In the genomic region with DNA sequence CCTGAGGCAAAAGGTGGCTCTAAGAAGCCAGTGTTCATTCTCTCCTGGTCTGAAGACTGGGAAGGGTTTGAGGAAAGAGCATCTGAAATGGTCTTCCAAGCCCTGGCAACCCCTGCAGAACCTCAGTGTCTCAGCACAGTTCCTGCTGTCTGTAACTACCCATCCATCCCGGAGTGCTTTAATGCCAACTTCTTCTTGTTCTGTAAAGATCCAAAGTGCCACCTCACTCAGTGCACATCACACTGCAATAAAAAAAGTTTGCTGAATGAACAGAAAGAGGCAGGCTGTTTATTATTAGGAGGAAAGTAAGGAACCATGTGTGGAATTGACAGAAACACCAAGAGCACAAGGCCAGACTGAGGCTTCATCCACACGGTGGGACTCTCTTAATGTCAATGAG, we compare ENCODE assay signal across 22 mouse cellular contexts. TPM values are rescaled to one million over a fixed set of nuclear protein-coding genes. Genes with fewer than 3 reads are reported as not detected.
DNase-seq lines count a peak whose midpoint lies in the region; ATAC-seq and TF ChIP-seq lines count a peak whose summit lies in the region.
"Had no signal": no experiment of that assay in that cellular context is flagged by ENCODE, and none has a peak within 500 bp of the region (broad histone marks: within the 10 kb centered on the region; RNA-seq: fewer than 3 reads in every experiment).

No protein-coding gene starts in this region.

- H3K27me3 ChIP-seq in liver, embryonic 13.5 days: no peaks in the 10 kb centered on the region
- no peaks in the 10 kb centered on the region for H3K27me3 ChIP-seq in liver, postnatal 0 days (ENCODE audit: insufficient read depth, low read length)
- H3K27me3 ChIP-seq in MEL (ENCODE audit: control insufficient read depth in 1 of 2, insufficient read depth in 2 of 2, low read length in 2 of 2): no peaks in the 10 kb centered on the region
- H3K27me3 ChIP-seq: embryonic facial prominence, embryonic 12.5 days; forebrain, embryonic 13.5 days; forebrain, embryonic 15.5 days had no signal

- TF ChIP-seq POLR2A in MEL (IDR thresholded peaks at IDR 0.05; ENCODE audit: control insufficient read depth in 1 of 2, insufficient read depth in 1 of 2, low read depth in 1 of 2, low read length in 2 of 2, poor library complexity in 1 of 2): no peak; a peak in 1 of 4 replicates

- H3K9me3 ChIP-seq in liver, embryonic 13.5 days (replicated peaks): no peaks in the 10 kb centered on the region
- H3K9me3 ChIP-seq in liver, postnatal 0 days (ENCODE audit: low read length): no peaks in the 10 kb centered on the region
- H3K9me3 ChIP-seq in MEL (replicated peaks; ENCODE audit: insufficient read depth, low read length): no peaks in the 10 kb centered on the region
- H3K9me3 ChIP-seq: embryonic facial prominence, embryonic 10.5 days; embryonic facial prominence, embryonic 12.5 days; forebrain, embryonic 13.5 days; forebrain, embryonic 15.5 days; G1E had no signal

- TF ChIP-seq RAD21 in MEL (IDR thresholded peaks at IDR 0.05; ENCODE audit: low read depth, low read length): no peak

- no peak for ATAC-seq in liver, embryonic 13.5 days (ENCODE audit: low read depth)
- ATAC-seq in liver, postnatal 0 days: no peak
- ATAC-seq: CD4-positive, CD25-positive, alpha-beta regulatory T cell, adult 4 months; forebrain, embryonic 13.5 days; forebrain, embryonic 15.5 days; forebrain, postnatal 0 days had no signal

- H3K79me2 ChIP-seq in MEL (ENCODE audit: control insufficient read depth, insufficient read depth, low read length, poor library complexity): peaks cover 49% of the 10 kb centered on the region

- 81% methylated on average over 2 of the region's 2 CpGs for WGBS in liver, embryonic 13.5 days (ENCODE audit: insufficient replicate concordance)
- WGBS in liver, postnatal 0 days (ENCODE audit: insufficient replicate concordance): 79% methylated on average over 2 of the region's 2 CpGs

- peaks cover 49% of the 10 kb centered on the region for H3K36me3 ChIP-seq in liver, embryonic 13.5 days
- peaks cover 11% of the 10 kb centered on the region for H3K36me3 ChIP-seq in liver, postnatal 0 days (replicated peaks; ENCODE audit: insufficient read depth, low read length)
- H3K36me3 ChIP-seq in MEL (ENCODE audit: control insufficient read depth in 1 of 2, insufficient read depth in 2 of 2, low read length in 2 of 2): peaks cover 16 to 17% of the 10 kb centered on the region in 2 experiments

- peak overlapping the region; percentile 29; the same call in 1 of the 2 replicates for H3K9ac ChIP-seq in liver, embryonic 13.5 days
- no peak overlapping the region for H3K9ac ChIP-seq in liver, postnatal 0 days (replicated peaks)
- no peak overlapping the region for H3K9ac ChIP-seq in MEL (ENCODE audit: control insufficient read depth, low read depth, low read length, poor library complexity, severe bottlenecking)
- H3K9ac ChIP-seq: embryonic facial prominence, embryonic 12.5 days; forebrain, embryonic 13.5 days; forebrain, embryonic 15.5 days; forebrain, postnatal 0 days had no signal

- no peak overlapping the region for H3K4me3 ChIP-seq in liver, embryonic 13.5 days (replicated peaks)
- H3K4me3 ChIP-seq in liver, postnatal 0 days (ENCODE audit: low read depth, low read length): no peak overlapping the region
- H3K4me3 ChIP-seq in MEL (ENCODE audit: control insufficient read depth in 1 of 2, insufficient read depth in 1 of 2, low read depth in 2 of 2, low read length in 2 of 2): no peak overlapping the region
- H3K4me3 ChIP-seq: embryonic facial prominence, embryonic 10.5 days; embryonic facial prominence, embryonic 12.5 days; forebrain, embryonic 13.5 days; forebrain, embryonic 15.5 days had no signal

- no peak for TF ChIP-seq EP300 in liver, postnatal 0 days (IDR thresholded peaks at IDR 0.05; ENCODE audit: low read depth)
- TF ChIP-seq EP300 in MEL (IDR thresholded peaks at IDR 0.05; ENCODE audit: low read depth in 1 of 2, low read length in 2 of 2): no peak

- H3K4me2 ChIP-seq in liver, embryonic 13.5 days: 0 out of 2 replicates have a peak overlapping the region, but pooled peaks have one; percentile 2
- no peak overlapping the region for H3K4me2 ChIP-seq in liver, postnatal 0 days (ENCODE audit: low read depth, low read length)
- H3K4me2 ChIP-seq: embryonic facial prominence, embryonic 12.5 days; forebrain, embryonic 13.5 days; forebrain, embryonic 15.5 days had no signal

- no peak for TF ChIP-seq CTCF in liver, postnatal 0 days (IDR thresholded peaks at IDR 0.05; ENCODE audit: low read depth)
- no peak for TF ChIP-seq CTCF in MEL (IDR thresholded peaks at IDR 0.05 in 2 of 3, conservative IDR thresholded peaks at IDR 0.05 in 1 of 3; ENCODE audit: control insufficient read depth in 1 of 3, insufficient read depth in 1 of 3, low read depth in 2 of 3, low read length in 3 of 3, poor library complexity in 1 of 3, severe bottlenecking in 1 of 3)

- no peak overlapping the region for H3K27ac ChIP-seq in liver, embryonic 13.5 days
- no peak overlapping the region for H3K27ac ChIP-seq in liver, postnatal 0 days (ENCODE audit: low read depth)
- H3K27ac ChIP-seq in MEL (ENCODE audit: control insufficient read depth, low read depth, low read length): no peak overlapping the region
- H3K27ac ChIP-seq: embryonic facial prominence, embryonic 10.5 days; embryonic facial prominence, embryonic 12.5 days; forebrain, embryonic 13.5 days; forebrain, embryonic 15.5 days had no signal

- peak; percentile 63 for DNase-seq in heart, adult 11 months
- DNase-seq in heart, postnatal 36 days: no peak
- no peak for DNase-seq in liver, embryonic 13.5 days
- DNase-seq in liver, postnatal 0 days: no peak
- no peak for DNase-seq in MEL (ENCODE audit: low read depth, low spot score)
- no peak for DNase-seq in adrenal gland, postnatal 25 days
- DNase-seq: adrenal gland, adult 2 months; adrenal gland, postnatal 10 days; adrenal gland, postnatal 36 days; B cell, adult 2 months; cerebellum, adult 11-12 months; cerebellum, adult 2 months; cerebellum, adult 9-10 months; cerebellum, postnatal 10 days; cerebellum, postnatal 25 days; forebrain, postnatal 0 days had no signal

- intact Hi-C loops in heart, postnatal 36 days (cut with DNase I): no loop called here

- peaks cover 48% of the 10 kb centered on the region for H3K4me1 ChIP-seq in liver, embryonic 13.5 days (replicated peaks)
- peaks cover 22% of the 10 kb centered on the region for H3K4me1 ChIP-seq in liver, postnatal 0 days (ENCODE audit: insufficient read depth)
- H3K4me1 ChIP-seq in MEL (ENCODE audit: control insufficient read depth in 1 of 2, insufficient read depth in 2 of 2, low read length in 2 of 2): peaks cover 0 to 7% of the 10 kb centered on the region in 2 experiments; a peak in 2 of 4 replicates

TF ChIP-seq in MEL, 35 proteins besides CTCF, POLR2A, EP300 and RAD21 (continues in another document):
- TF ChIP-seq GABPA (IDR thresholded peaks at IDR 0.05; ENCODE audit: low read depth, low read length) (no peak), POLR2AphosphoS2 (IDR thresholded peaks at IDR 0.05; ENCODE audit: low read length) (peak; percentile 58; the same call in 1 of the 2 replicates), SMC3 (IDR thresholded peaks at IDR 0.05; ENCODE audit: low read depth, low read length) (no peak), UBTF (IDR thresholded peaks at IDR 0.05; ENCODE audit: borderline replicate concordance, insufficient read depth, low read depth, low read length) (no peak), RCOR1 (IDR thresholded peaks at IDR 0.05; ENCODE audit: low read depth, low read length) (no peak)

RNA-seq across cellular contexts. Expression of a gene that starts 2.6 kb away (rescaled TPM):
- total RNA-seq in heart, postnatal 36 days (2021): 10 to 100 TPM; 14.6 to 15.4 TPM
- polyA plus RNA-seq in liver, embryonic 13.5 days (2015; fragmentation: Nextera tagmentation; extraction: Ambion mirVana): 24.0 and 24.2 TPM in 2 replicates
- polyA plus RNA-seq in liver, postnatal 0 days (2015; fragmentation: Nextera tagmentation; extraction: Ambion mirVana): 10.7 and 11.3 TPM in 2 replicates
- total RNA-seq in MEL (2012; rRNA removed): 43.5 and 54.8 TPM in 2 replicates
- 10 to 100 TPM in 1 of 2 experiments, not detected in 1; 38.5 TPM for polyA plus RNA-seq in MEL (2012; ENCODE audit: insufficient read depth in 1 of 2, insufficient read length in 2 of 2, low read depth in 1 of 2, low replicate concordance in 2 of 2, missing spikeins in 1 of 2)
- total RNA-seq in adrenal gland, postnatal 25 days (2021): 16.5 TPM in 2 replicates

RNA-seq across cellular contexts. Expression of a gene that starts 2.8 kb away (rescaled TPM):
- 10 to 100 TPM; 28.0 to 28.1 TPM for total RNA-seq in heart, postnatal 36 days (2021)
- polyA plus RNA-seq in liver, embryonic 13.5 days (2015; fragmentation: Nextera tagmentation; extraction: Ambion mirVana): 12.2 and 14.3 TPM in 2 replicates
- 6.9 and 8.1 TPM in 2 replicates for polyA plus RNA-seq in liver, postnatal 0 days (2015; fragmentation: Nextera tagmentation; extraction: Ambion mirVana)
- 17.0 and 22.3 TPM in 2 replicates for total RNA-seq in MEL (2012; rRNA removed)
- 10 to 100 TPM in 1 of 2 experiments, not detected in 1; 23.7 TPM for polyA plus RNA-seq in MEL (2012; ENCODE audit: insufficient read depth in 1 of 2, insufficient read length in 2 of 2, low read depth in 1 of 2, low replicate concordance in 2 of 2, missing spikeins in 1 of 2)
- total RNA-seq in adrenal gland, postnatal 25 days (2021): 34.5 and 42.4 TPM in 2 replicates

RNA-seq across cellular contexts. Expression of a gene that starts 45.0 kb away (rescaled TPM):
- total RNA-seq in heart, postnatal 36 days (2021): 10 to 100 TPM; 10.8 to 12.8 TPM
- polyA plus RNA-seq in liver, embryonic 13.5 days (2015; fragmentation: Nextera tagmentation; extraction: Ambion mirVana): 4.6 and 5.5 TPM in 2 replicates
- 6.3 and 6.7 TPM in 2 replicates for polyA plus RNA-seq in liver, postnatal 0 days (2015; fragmentation: Nextera tagmentation; extraction: Ambion mirVana)
- total RNA-seq in MEL (2012; rRNA removed): 12.6 and 15.3 TPM in 2 replicates
- polyA plus RNA-seq in MEL (2012; ENCODE audit: insufficient read depth in 1 of 2, insufficient read length in 2 of 2, low read depth in 1 of 2, low replicate concordance in 2 of 2, missing spikeins in 1 of 2): 10 to 100 TPM in 1 of 2 experiments, not detected in 1; 15.5 TPM
- total RNA-seq in adrenal gland, postnatal 25 days (2021): 16.3 and 22.0 TPM in 2 replicates

RNA-seq across cellular contexts. Expression of a gene that starts 45.0 kb away (rescaled TPM):
- total RNA-seq in heart, postnatal 36 days (2021): 10 to 100 TPM; 53.8 to 55.3 TPM
- 173 and 175 TPM in 2 replicates for polyA plus RNA-seq in liver, embryonic 13.5 days (2015; fragmentation: Nextera tagmentation; extraction: Ambion mirVana)
- 67.8 and 69.6 TPM in 2 replicates for polyA plus RNA-seq in liver, postnatal 0 days (2015; fragmentation: Nextera tagmentation; extraction: Ambion mirVana)
- 235 and 259 TPM in 2 replicates for total RNA-seq in MEL (2012; rRNA removed)
- 100 to 1,000 TPM in 1 of 2 experiments, not detected in 1; 238 TPM for polyA plus RNA-seq in MEL (2012; ENCODE audit: insufficient read depth in 1 of 2, insufficient read length in 2 of 2, low read depth in 1 of 2, low replicate concordance in 2 of 2, missing spikeins in 1 of 2)
- total RNA-seq in adrenal gland, postnatal 25 days (2021): 39.8 and 40.8 TPM in 2 replicates

RNA-seq across cellular contexts. Expression of a gene that starts 59.5 kb away (rescaled TPM):
- not detected for total RNA-seq in heart, postnatal 36 days (2021)
- polyA plus RNA-seq in liver, embryonic 13.5 days (2015; fragmentation: Nextera tagmentation; extraction: Ambion mirVana): not detected in 2 replicates
- polyA plus RNA-seq in liver, postnatal 0 days (2015; fragmentation: Nextera tagmentation; extraction: Ambion mirVana): 0.04 TPM in 1 of 2 replicates, not detected in the other
- not detected in 2 replicates for total RNA-seq in MEL (2012; rRNA removed)
- not detected for polyA plus RNA-seq in MEL (2012; ENCODE audit: insufficient read depth in 1 of 2, insufficient read length in 2 of 2, low read depth in 1 of 2, low replicate concordance in 2 of 2, missing spikeins in 1 of 2)
- not detected in 2 replicates for total RNA-seq in adrenal gland, postnatal 25 days (2021)
- total RNA-seq: adrenal gland, adult 2 months; adrenal gland, postnatal 10 days; adrenal gland, postnatal 36 days had no signal
- polyA plus RNA-seq: adrenal gland, adult 2 months; CD4-positive, CD25-positive, alpha-beta regulatory T cell, adult 4 months; G1E had no signal
